Mouse (Mus musculus): ENCODE results near the gene Olfr263.

- TF ChIP-seq CTCF (IDR thresholded peaks at IDR 0.05; ENCODE audit: extremely low read depth, insufficient read length, insufficient replicate concordance, low read depth, low read length) (no peak), POLR2A (IDR thresholded peaks at IDR 0.05; ENCODE audit: low read depth, low read length) (no peak)
Observed at GRCm38 (mm10) chr13:21114121-21114520, 15.3 kb upstream of the Olfr263 start.

All from small intestine, adult 2 months (tissue).